Mouse (Mus musculus) MEL (cell line): ENCODE results near the gene Gcdh. TPM values are rescaled to one million over a fixed set of nuclear protein-coding genes. Genes with fewer than 3 reads are reported as not detected.

ENCODE experiments used
- DNase-seq: peaks from one replicate; pipeline ENCODE4 v3.0.0; 2011; ENCODE audit warnings: low read depth, low spot score
- H3K27ac ChIP-seq: 2 replicates; pipeline ENCODE4 v1.5.1; 2012; ENCODE audit warnings: low read depth, mild to moderate bottlenecking, control low read depth, low read length, moderate library complexity; ENCODE audit not compliant: control insufficient read depth
- H3K27me3 ChIP-seq, 2 experiments: fragments of 150-350 bp in 1 of 2; sonication (generic) in 1 of 2; 2 replicates each; pipeline ENCODE4 v1.6.1; 2012; ENCODE audit warnings: low read length in 2 of 2, mild to moderate bottlenecking in 2 of 2, improper control_type of control experiment in 1 of 2, moderate library complexity in 1 of 2; ENCODE audit not compliant: insufficient read depth in 2 of 2, control insufficient read depth in 1 of 2
- H3K36me3 ChIP-seq, 2 experiments: 2 replicates each; pipeline ENCODE4 v1.6.1; 2012 to 2014; ENCODE audit warnings: low read length in 2 of 2, improper control_type of control experiment in 1 of 2, inconsistent platforms in 1 of 2, mild to moderate bottlenecking in 1 of 2; ENCODE audit not compliant: insufficient read depth in 2 of 2, control insufficient read depth in 1 of 2
- H3K4me1 ChIP-seq, 2 experiments: fragments of 150-350 bp in 1 of 2; sonication (generic) in 1 of 2; 2 replicates each; pipeline ENCODE4 v1.6.1; 2012; ENCODE audit warnings: low read length in 2 of 2, improper control_type of control experiment in 1 of 2, mild to moderate bottlenecking in 1 of 2; ENCODE audit not compliant: insufficient read depth in 2 of 2, control insufficient read depth in 1 of 2
- H3K4me3 ChIP-seq, 2 experiments: fragments of 150-350 bp in 1 of 2; sonication (generic) in 1 of 2; 2 replicates each; pipeline ENCODE4 v1.5.1; 2012; ENCODE audit warnings: low read depth in 2 of 2, low read length in 2 of 2, mild to moderate bottlenecking in 2 of 2, moderate library complexity in 2 of 2, control low read depth in 1 of 2, improper control_type of control experiment in 1 of 2; ENCODE audit not compliant: control insufficient read depth in 1 of 2, insufficient read depth in 1 of 2
- H3K79me2 ChIP-seq: 2 replicates; pipeline ENCODE4 v1.6.1; 2012; ENCODE audit warnings: mild to moderate bottlenecking, low read length, moderate library complexity; ENCODE audit not compliant: control insufficient read depth, poor library complexity, insufficient read depth
- H3K9ac ChIP-seq: 2 replicates; pipeline ENCODE4 v1.6.1; 2012; ENCODE audit warnings: low read depth, mild to moderate bottlenecking, control low read depth, low read length, moderate library complexity; ENCODE audit not compliant: control insufficient read depth, poor library complexity, severe bottlenecking
- H3K9me3 ChIP-seq: fragments of 150-350 bp; sonication (generic); replicated peaks from 2 replicates; pipeline ENCODE4 v1.6.1; 2012; ENCODE audit warnings: mild to moderate bottlenecking, low read length, improper control_type of control experiment, moderate library complexity; ENCODE audit not compliant: insufficient read depth
- BHLHE40 ChIP-seq: IDR thresholded peaks from 2 replicates; pipeline ENCODE4 v1.6.1; 2012; ENCODE audit warnings: low read depth, mild to moderate bottlenecking, inconsistent platforms, low read length, improper control_type of control experiment, borderline replicate concordance
- CHD2 ChIP-seq: IDR thresholded peaks from 2 replicates; pipeline ENCODE4 v1.6.1; 2011; ENCODE audit warnings: low read length, improper control_type of control experiment
- CTCF ChIP-seq, 3 experiments: IDR thresholded peaks in 2 of 3; conservative IDR thresholded peaks in 1 of 3; 2 replicates each; pipeline ENCODE4 v1.5.1; 2011 to 2012; ENCODE audit warnings: low read length in 3 of 3, low read depth in 2 of 3, mild to moderate bottlenecking in 2 of 3, improper control_type of control experiment in 1 of 3, inconsistent platforms in 1 of 3, mixed read lengths in 1 of 3, moderate library complexity in 1 of 3; ENCODE audit not compliant: control insufficient read depth in 1 of 3, insufficient read depth in 1 of 3, poor library complexity in 1 of 3, severe bottlenecking in 1 of 3
- E2F4 ChIP-seq: IDR thresholded peaks from 2 replicates; pipeline ENCODE4 v1.6.1; 2011; ENCODE audit warnings: low read depth, low read length, improper control_type of control experiment, borderline replicate concordance
- ELF1 ChIP-seq: IDR thresholded peaks from 2 replicates; pipeline ENCODE4 v1.6.1; 2014; ENCODE audit warnings: low read depth, mild to moderate bottlenecking, inconsistent platforms, low read length, improper control_type of control experiment, moderate library complexity
- EP300 ChIP-seq, 2 experiments: IDR thresholded peaks; 2 replicates each; pipeline ENCODE4 v1.6.1; 2011; ENCODE audit warnings: improper control_type of control experiment in 2 of 2, low read length in 2 of 2, low read depth in 1 of 2, mild to moderate bottlenecking in 1 of 2
- ETS1 ChIP-seq: IDR thresholded peaks from 2 replicates; pipeline ENCODE4 v1.6.1; 2012; ENCODE audit warnings: low read depth, mild to moderate bottlenecking, inconsistent platforms, low read length, improper control_type of control experiment, moderate library complexity
- GABPA ChIP-seq: IDR thresholded peaks from 2 replicates; pipeline ENCODE4 v1.6.1; 2012; ENCODE audit warnings: low read depth, mild to moderate bottlenecking, inconsistent platforms, low read length, improper control_type of control experiment, moderate library complexity
- KAT2A ChIP-seq: conservative IDR thresholded peaks from 2 replicates; pipeline ENCODE4 v1.6.1; 2012; ENCODE audit warnings: low read depth, low read length, improper control_type of control experiment, inconsistent platforms
- MAFK ChIP-seq: IDR thresholded peaks from 2 replicates; pipeline ENCODE4 v1.6.1; 2011; ENCODE audit warnings: low read depth, mild to moderate bottlenecking, low read length, improper control_type of control experiment, borderline replicate concordance
- MEF2A ChIP-seq: IDR thresholded peaks from 2 replicates; pipeline ENCODE4 v1.6.1; 2014; ENCODE audit warnings: low read depth, mild to moderate bottlenecking, inconsistent platforms, low read length, improper control_type of control experiment; ENCODE audit not compliant: poor library complexity, insufficient replicate concordance, severe bottlenecking; ENCODE audit errors: extremely low read depth
- MXI1 ChIP-seq: IDR thresholded peaks from 2 replicates; pipeline ENCODE4 v1.6.1; 2011; ENCODE audit warnings: mild to moderate bottlenecking, low read depth, low read length, improper control_type of control experiment
- MYC ChIP-seq: IDR thresholded peaks from 2 replicates; pipeline ENCODE4 v1.6.1; 2011; ENCODE audit warnings: low read depth, mild to moderate bottlenecking, low read length, improper control_type of control experiment, moderate library complexity
- NELFE ChIP-seq: IDR thresholded peaks from 2 replicates; pipeline ENCODE4 v1.6.1; 2011; ENCODE audit warnings: low read depth, low read length, improper control_type of control experiment
- NRF1 ChIP-seq: IDR thresholded peaks from 2 replicates; pipeline ENCODE4 v1.6.1; 2014; ENCODE audit warnings: low read depth, mild to moderate bottlenecking, inconsistent platforms, low read length, improper control_type of control experiment, moderate library complexity; ENCODE audit not compliant: poor library complexity, insufficient read depth, severe bottlenecking
- POLR2A ChIP-seq, 2 experiments: IDR thresholded peaks; 2 replicates each; pipeline ENCODE4 v1.6.1; 2011 to 2012; ENCODE audit warnings: low read length in 2 of 2, mild to moderate bottlenecking in 2 of 2, control low read depth in 1 of 2, improper control_type of control experiment in 1 of 2, low read depth in 1 of 2, moderate library complexity in 1 of 2; ENCODE audit not compliant: control insufficient read depth in 1 of 2, insufficient read depth in 1 of 2, poor library complexity in 1 of 2
- POLR2AphosphoS2 ChIP-seq: IDR thresholded peaks from 2 replicates; pipeline ENCODE4 v1.6.1; 2011; ENCODE audit warnings: low read length, improper control_type of control experiment
- POLR2AphosphoS5 ChIP-seq: IDR thresholded peaks from 2 replicates; pipeline ENCODE4 v1.6.1; 2012; ENCODE audit warnings: low read depth, borderline replicate concordance, mild to moderate bottlenecking, inconsistent platforms, low read length, moderate library complexity, mixed read lengths
- RAD21 ChIP-seq: IDR thresholded peaks from 2 replicates; pipeline ENCODE4 v1.6.1; 2011; ENCODE audit warnings: mild to moderate bottlenecking, low read depth, low read length, improper control_type of control experiment
- RCOR1 ChIP-seq: IDR thresholded peaks from 2 replicates; pipeline ENCODE4 v1.6.1; 2012; ENCODE audit warnings: low read depth, mild to moderate bottlenecking, inconsistent platforms, low read length, improper control_type of control experiment
- SIN3A ChIP-seq: IDR thresholded peaks from 2 replicates; pipeline ENCODE4 v1.6.1; 2012; ENCODE audit warnings: low read length, improper control_type of control experiment, inconsistent platforms
- SMC3 ChIP-seq: IDR thresholded peaks from 2 replicates; pipeline ENCODE4 v1.6.1; 2011; ENCODE audit warnings: low read depth, low read length, improper control_type of control experiment
- TCF12 ChIP-seq: IDR thresholded peaks from 2 replicates; pipeline ENCODE4 v1.6.1; 2014; ENCODE audit warnings: low read depth, mild to moderate bottlenecking, inconsistent platforms, low read length, improper control_type of control experiment, moderate library complexity
- UBTF ChIP-seq: IDR thresholded peaks from 2 replicates; pipeline ENCODE4 v1.6.1; 2012; ENCODE audit warnings: low read depth, mild to moderate bottlenecking, inconsistent platforms, low read length, improper control_type of control experiment, moderate library complexity, borderline replicate concordance; ENCODE audit not compliant: insufficient read depth
- USF1 ChIP-seq: IDR thresholded peaks from 2 replicates; pipeline ENCODE4 v1.6.1; 2014; ENCODE audit warnings: low read depth, mild to moderate bottlenecking, inconsistent platforms, low read length, improper control_type of control experiment, moderate library complexity
- ZC3H11A ChIP-seq: IDR thresholded peaks from 2 replicates; pipeline ENCODE4 v1.6.1; 2012; ENCODE audit warnings: low read depth, mild to moderate bottlenecking, inconsistent platforms, low read length, improper control_type of control experiment
- ZKSCAN1 ChIP-seq: IDR thresholded peaks from 2 replicates; pipeline ENCODE4 v1.6.1; 2012; ENCODE audit warnings: low read depth, mild to moderate bottlenecking, inconsistent platforms, low read length, improper control_type of control experiment, moderate library complexity
- ZMIZ1 ChIP-seq: IDR thresholded peaks from 2 replicates; pipeline ENCODE4 v1.6.1; 2012; ENCODE audit warnings: low read depth, mild to moderate bottlenecking, inconsistent platforms, low read length, improper control_type of control experiment, moderate library complexity
- ZNF384 ChIP-seq: IDR thresholded peaks from 2 replicates; pipeline ENCODE4 v1.6.1; 2012; ENCODE audit warnings: low read depth, mild to moderate bottlenecking, inconsistent platforms, low read length, improper control_type of control experiment
- polyA plus RNA-seq, 2 experiments: library from polyadenylated mRNA; stranded (reverse) in 1 of 2; unstranded in 1 of 2; fragments of >175 nt in 1 of 2; fragments of >200 nt in 1 of 2; gene quantifications; 2 replicates each; pipeline versions ENCODE4 v1.2.1 to v1.2.4; 2012; ENCODE audit warnings: low replicate concordance in 2 of 2, low read depth in 1 of 2; ENCODE audit not compliant: insufficient read length in 2 of 2, insufficient read depth in 1 of 2, missing spikeins in 1 of 2
- total RNA-seq: library from RNA; depleted of rRNA; stranded (reverse); fragments of 300-350 nt; gene quantifications from 2 replicates; pipeline ENCODE4 v1.2.3, GENCODE M21; 2012

Gcdh gene
- total and polyA plus RNA-seq, 3 experiments = 10.7 to 17.3 TPM; not detected in 1

DNA sequence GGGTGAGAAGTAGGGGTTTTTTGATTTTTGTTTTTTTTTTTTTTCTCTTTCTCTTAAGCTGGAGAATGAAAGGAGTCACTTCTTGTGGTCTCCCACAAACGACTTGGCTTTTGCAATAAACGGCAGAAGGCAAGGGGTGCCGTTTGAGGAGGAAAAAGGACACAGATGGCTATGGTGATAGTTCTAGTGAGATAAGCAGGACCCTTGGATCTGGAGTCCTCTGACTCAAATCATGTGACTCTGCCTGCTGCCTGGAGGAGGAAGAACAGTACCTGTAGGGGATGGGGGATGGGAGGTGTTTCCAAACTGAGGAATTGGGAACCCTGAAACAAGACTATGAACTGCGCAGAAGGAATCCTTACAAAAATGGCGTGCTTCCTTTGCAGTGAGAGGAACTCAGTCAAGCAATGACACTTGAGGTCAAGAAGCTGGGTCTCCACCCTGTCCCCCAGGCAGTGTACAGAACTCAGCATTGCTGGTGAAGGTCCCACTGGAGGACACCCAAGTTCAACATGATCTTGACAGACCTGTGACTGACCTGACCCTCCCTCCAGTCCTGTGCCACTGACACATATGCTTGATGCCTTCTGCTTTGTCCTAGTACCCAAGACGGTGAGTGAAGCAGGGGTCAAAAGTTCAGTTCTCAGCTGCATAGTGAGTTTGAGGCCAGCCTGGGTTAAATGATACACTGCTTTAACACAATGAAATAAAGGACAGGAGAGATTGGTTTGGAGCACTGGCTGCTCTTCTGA, 45.9 kb downstream of the Gcdh start (continued):
- peak; percentile 91 for TF ChIP-seq ZNF384
- no peak for TF ChIP-seq NRF1
- peak; percentile 97 to 99 for TF ChIP-seq EP300 (IDR thresholded peaks at IDR 0.05; ENCODE audit: low read depth in 1 of 2, low read length in 2 of 2)
- 0 out of 2 replicates have a peak, but pooled peaks have one; percentile 45 for TF ChIP-seq E2F4

DNA sequence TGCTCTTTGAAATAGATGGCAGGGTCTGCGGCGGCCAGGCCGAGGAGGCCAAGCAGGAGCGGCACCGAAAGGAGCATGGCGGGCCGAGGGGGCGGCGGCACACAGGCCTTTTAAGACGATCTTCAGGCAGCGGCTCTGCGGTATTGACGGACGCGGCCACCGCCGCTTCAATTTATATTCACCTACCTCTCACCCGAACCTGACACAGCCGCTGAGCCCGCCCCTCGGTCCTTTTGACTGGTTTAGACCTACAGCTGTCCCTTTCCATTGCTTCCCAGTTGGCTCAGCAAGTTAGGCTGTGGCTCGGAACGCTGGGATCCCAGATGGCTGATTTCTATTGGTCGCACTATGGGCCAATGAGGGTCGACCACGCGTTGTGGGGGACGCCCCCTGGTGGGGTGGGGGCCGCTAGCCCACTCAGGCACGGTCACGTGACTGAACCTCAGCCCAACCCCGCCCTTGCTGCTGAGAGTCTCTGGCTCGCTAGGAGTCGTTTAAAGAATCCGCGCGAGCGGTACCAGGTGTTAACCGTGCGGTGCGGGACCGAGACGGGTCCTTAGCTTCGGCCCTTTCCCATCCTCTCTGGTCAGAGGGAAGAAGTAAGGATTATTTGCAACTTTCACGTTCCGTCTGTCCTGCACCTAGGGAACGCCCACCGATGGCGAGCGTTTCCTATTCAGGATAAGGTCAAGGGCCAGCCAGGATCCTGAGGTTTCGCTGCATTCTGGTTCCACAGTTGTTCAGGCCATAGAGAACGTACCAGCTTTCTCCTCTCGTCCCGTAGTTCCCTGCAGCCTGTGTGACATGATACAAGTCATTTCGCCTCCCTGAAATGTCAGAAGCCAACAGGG, 46.8 kb downstream of the Gcdh start, which contains the start of gene Calr:
Gene Calr (minus strand): TSS at position 213 of the 851 bp plus-strand sequence.
- no peaks in the 10 kb centered on the region for H3K9me3 ChIP-seq
- TF ChIP-seq ZC3H11A = no peak
- TF ChIP-seq POLR2A (IDR thresholded peaks at IDR 0.05; ENCODE audit: control insufficient read depth in 1 of 2, insufficient read depth in 1 of 2, low read depth in 1 of 2, low read length in 2 of 2, poor library complexity in 1 of 2) = peak; percentile 91 to 94
- peak; percentile 47; the same call in 1 of the 2 replicates for TF ChIP-seq ELF1
- peak; percentile 86 for TF ChIP-seq CHD2
- TF ChIP-seq E2F4 = no peak
- no peak for TF ChIP-seq MEF2A
- TF ChIP-seq CTCF (IDR thresholded peaks at IDR 0.05 in 2 of 3, conservative IDR thresholded peaks at IDR 0.05 in 1 of 3; ENCODE audit: control insufficient read depth in 1 of 3, insufficient read depth in 1 of 3, low read depth in 2 of 3, low read length in 3 of 3, poor library complexity in 1 of 3, severe bottlenecking in 1 of 3) = 0 out of 6 replicates have a peak, but pooled peaks of 1 of the 3 experiments have one; percentile 16
- peak; percentile 76 for TF ChIP-seq TCF12
- TF ChIP-seq BHLHE40 = peak; percentile 91
- TF ChIP-seq NRF1 = peak; percentile 40
- peak; percentile 70; the same call in 1 of the 2 replicates for TF ChIP-seq KAT2A
- no peak for TF ChIP-seq ZKSCAN1
- TF ChIP-seq UBTF = 0 out of 2 replicates have a peak, but pooled peaks have one; percentile 45
- TF ChIP-seq RAD21 = no peak
- TF ChIP-seq RCOR1 = no peak
- TF ChIP-seq NELFE = peak; percentile 100
- no peak for TF ChIP-seq GABPA
- peak; percentile 79; the same call in 1 of the 2 replicates for TF ChIP-seq SIN3A
- TF ChIP-seq POLR2AphosphoS5 = peak; percentile 94
- TF ChIP-seq MAFK = no peak
- TF ChIP-seq MYC = peak; percentile 72
- peak; percentile 99 for TF ChIP-seq POLR2AphosphoS2
- no peak for TF ChIP-seq SMC3
- TF ChIP-seq ETS1 = peak; percentile 57
- TF ChIP-seq USF1 = peak; percentile 99
- peak; percentile 28; the same call in 1 of the 2 replicates for TF ChIP-seq ZNF384
- TF ChIP-seq EP300 (IDR thresholded peaks at IDR 0.05; ENCODE audit: low read depth in 1 of 2, low read length in 2 of 2) = peak in 1 of 2 experiments; percentile 52; a peak in 2 of 4 replicates
- peak; percentile 92 for TF ChIP-seq MXI1
- peak; percentile 100 for TF ChIP-seq ZMIZ1

More for the DNA sequence above, 46.8 kb downstream of the Gcdh start, which contains the start of gene Calr:
- peak within 1 kb of the TSS; percentile 98 for H3K27ac ChIP-seq
- H3K36me3 ChIP-seq = peaks cover 13 to 31% of the 10 kb centered on the region in 2 experiments
- H3K4me1 ChIP-seq = peaks cover 7 to 18% of the 10 kb centered on the region in 2 experiments; a peak in 3 of 4 replicates
- DNase-seq = peak; percentile 100
- H3K27me3 ChIP-seq = no peaks in the 10 kb centered on the region
- H3K79me2 ChIP-seq = peaks cover 31% of the 10 kb centered on the region
- H3K9ac ChIP-seq = peak within 1 kb of the TSS; percentile 92
- peak within 1 kb of the TSS; percentile 76 to 85 for H3K4me3 ChIP-seq
